In genomic region chr6:114683741-114684140, GRCm38 (mm10) we compare ENCODE assay signal across 16 mouse cellular contexts. TPM values are rescaled to one million over a fixed set of nuclear protein-coding genes. Genes with fewer than 3 reads are reported as not detected.
DNase-seq lines count a peak whose midpoint lies in the region; ATAC-seq and TF ChIP-seq lines count a peak whose summit lies in the region.
"Had no signal": no experiment of that assay in that cellular context is flagged by ENCODE, and none has a peak within 500 bp of the region (broad histone marks: within the 10 kb centered on the region; RNA-seq: fewer than 3 reads in every experiment).

No protein-coding gene starts in this region.

- no peaks in the 10 kb centered on the region for H3K79me2 ChIP-seq in heart, adult 2 months (replicated peaks; ENCODE audit: control insufficient read depth, insufficient read depth, low read length)
- no peaks in the 10 kb centered on the region for H3K79me2 ChIP-seq in CH12.LX (replicated peaks; ENCODE audit: control insufficient read depth, extremely low read depth, insufficient read depth, poor library complexity, severe bottlenecking)

- H3K4me3 ChIP-seq in heart, adult 2 months: no peak overlapping the region
- no peak overlapping the region for H3K4me3 ChIP-seq in liver, postnatal 0 days (ENCODE audit: low read depth, low read length)
- H3K4me3 ChIP-seq in liver, embryonic 12.5 days: no peak overlapping the region
- no peak overlapping the region for H3K4me3 ChIP-seq in CH12.LX (replicated peaks in 1 of 3; ENCODE audit: low read depth in 2 of 3, low read length in 2 of 3, poor library complexity in 1 of 3)
- H3K4me3 ChIP-seq: heart, embryonic 15.5 days; hindbrain, embryonic 15.5 days had no signal

- no peaks in the 10 kb centered on the region for H3K9me3 ChIP-seq in liver, postnatal 0 days (ENCODE audit: low read length)
- H3K9me3 ChIP-seq in liver, embryonic 12.5 days (replicated peaks): no peaks in the 10 kb centered on the region
- H3K9me3 ChIP-seq in CH12.LX (replicated peaks; ENCODE audit: low read length): no peaks in the 10 kb centered on the region
- H3K9me3 ChIP-seq: heart, embryonic 15.5 days; hindbrain, embryonic 15.5 days had no signal

- H3K4me2 ChIP-seq in liver, postnatal 0 days (ENCODE audit: low read depth, low read length): no peak overlapping the region
- no peak overlapping the region for H3K4me2 ChIP-seq in liver, embryonic 12.5 days
- no peak overlapping the region for H3K4me2 ChIP-seq in CH12.LX (ENCODE audit: insufficient read depth, low read depth, poor library complexity, severe bottlenecking)
- H3K4me2 ChIP-seq: heart, embryonic 15.5 days; hindbrain, embryonic 15.5 days; midbrain, embryonic 11.5 days had no signal

- no peak overlapping the region for H3K27ac ChIP-seq in heart, adult 2 months
- H3K27ac ChIP-seq in liver, postnatal 0 days (ENCODE audit: low read depth): no peak overlapping the region
- H3K27ac ChIP-seq in liver, embryonic 12.5 days: no peak overlapping the region
- no peak overlapping the region for H3K27ac ChIP-seq in CH12.LX (ENCODE audit: insufficient read depth, low read depth)
- H3K27ac ChIP-seq: heart, embryonic 15.5 days; hindbrain, embryonic 15.5 days had no signal

- no peaks in the 10 kb centered on the region for H3K4me1 ChIP-seq in heart, adult 2 months (ENCODE audit: control insufficient read depth, insufficient read depth, low read length)
- no peaks in the 10 kb centered on the region; the same call in 1 of the 2 replicates for H3K4me1 ChIP-seq in liver, postnatal 0 days (ENCODE audit: insufficient read depth)
- no peaks in the 10 kb centered on the region for H3K4me1 ChIP-seq in liver, embryonic 12.5 days
- no peaks in the 10 kb centered on the region for H3K4me1 ChIP-seq in CH12.LX (ENCODE audit: control insufficient read depth in 1 of 2, insufficient read depth in 2 of 2)
- H3K4me1 ChIP-seq: hindbrain, embryonic 15.5 days had no signal

- no peak for TF ChIP-seq EP300 in heart, adult 2 months (IDR thresholded peaks at IDR 0.05; ENCODE audit: insufficient read depth, low read depth, low read length)
- no peak for TF ChIP-seq EP300 in liver, postnatal 0 days (IDR thresholded peaks at IDR 0.05; ENCODE audit: low read depth)
- TF ChIP-seq EP300 in CH12.LX (IDR thresholded peaks at IDR 0.05; ENCODE audit: low read length): no peak

- peak; percentile 37 for TF ChIP-seq RAD21 in CH12.LX (IDR thresholded peaks at IDR 0.05; ENCODE audit: low read depth, low read length)

- 90% methylated on average over 1 of the region's 1 CpGs for WGBS in heart, adult 2 months
- 90% methylated on average over 1 of the region's 1 CpGs for WGBS in liver, postnatal 0 days (ENCODE audit: insufficient replicate concordance)
- 42% methylated on average over 1 of the region's 1 CpGs for WGBS in liver, embryonic 12.5 days (ENCODE audit: insufficient replicate concordance)

- DNase-seq in heart, adult 2 months: no peak
- no peak for DNase-seq in heart, adult 18-20 months
- DNase-seq in liver, postnatal 0 days: no peak
- no peak for DNase-seq in CH12.LX (ENCODE audit: extremely low read depth)
- no peak for DNase-seq in thymus, postnatal 25 days
- DNase-seq: cerebellum, adult 11-12 months; kidney, postnatal 10 days; lung, adult 18-20 months; thymus, postnatal 4 days had no signal

- H3K9ac ChIP-seq in heart, adult 2 months (ENCODE audit: low read depth, low read length): no peak overlapping the region
- H3K9ac ChIP-seq in liver, postnatal 0 days (replicated peaks): no peak overlapping the region
- no peak overlapping the region for H3K9ac ChIP-seq in liver, embryonic 12.5 days
- no peak overlapping the region for H3K9ac ChIP-seq in CH12.LX (ENCODE audit: insufficient read depth, low read depth)
- H3K9ac ChIP-seq: heart, embryonic 15.5 days; hindbrain, embryonic 15.5 days had no signal

- H3K27me3 ChIP-seq in heart, adult 2 months (ENCODE audit: control insufficient read depth, insufficient read depth, low read length): no peaks in the 10 kb centered on the region
- no peaks in the 10 kb centered on the region for H3K27me3 ChIP-seq in liver, postnatal 0 days (ENCODE audit: insufficient read depth, low read length)
- H3K27me3 ChIP-seq in liver, embryonic 12.5 days (replicated peaks): no peaks in the 10 kb centered on the region
- no peaks in the 10 kb centered on the region for H3K27me3 ChIP-seq in CH12.LX (replicated peaks)
- H3K27me3 ChIP-seq: heart, embryonic 15.5 days; hindbrain, embryonic 15.5 days had no signal

- in situ Hi-C loops in CH12.LX (cut with MboI; ENCODE audit: low pct_ligation_motif_present, low pct_unique_long_range_greater_than_20kb, low sequenced_read_pairs): loop anchor here (25.0 kb wide), 2 partner anchors 221 to 346 kb away; no protein-coding TSS in a partner anchor

- intact Hi-C loops in heart, adult 2 months (cut with DNase I): no loop called here

- no peak for TF ChIP-seq POLR2A in heart, adult 2 months (IDR thresholded peaks at IDR 0.05; ENCODE audit: insufficient read depth, low read depth, low read length)
- no peak for TF ChIP-seq POLR2A in CH12.LX (IDR thresholded peaks at IDR 0.05; ENCODE audit: low read depth, low read length)

- dilution Hi-C loops in CH12.LX (cut with MboI; ENCODE audit: extremely low pct_ligation_motif_present, extremely low pct_unique_long_range_greater_than_20kb, low sequenced_read_pairs): no loop called here

- ATAC-seq in liver, postnatal 0 days: no peak
- no peak for ATAC-seq in liver, embryonic 12.5 days
- peak; percentile 63 for ATAC-seq in megakaryocyte progenitor cell, adult 5-6 weeks (replicated peaks; ENCODE audit: poor library complexity)
- no peak for ATAC-seq in inflammation-experienced regulatory T-cells, adult 6 months
- ATAC-seq: forebrain, embryonic 16.5 days had no signal

- peak; percentile 45 for TF ChIP-seq CTCF in heart, adult 2 months (IDR thresholded peaks at IDR 0.05)
- TF ChIP-seq CTCF in liver, postnatal 0 days (IDR thresholded peaks at IDR 0.05; ENCODE audit: low read depth): peak; percentile 37
- peak in 1 of 2 experiments; percentile 39; a peak in 2 of 4 replicates for TF ChIP-seq CTCF in CH12.LX (conservative IDR thresholded peaks at IDR 0.05 in 1 of 2, IDR thresholded peaks at IDR 0.05 in 1 of 2; ENCODE audit: low read depth in 2 of 2, low read length in 2 of 2)

- no peaks in the 10 kb centered on the region for H3K36me3 ChIP-seq in heart, adult 2 months (ENCODE audit: control insufficient read depth, insufficient read depth, low read length)
- peaks cover 23% of the 10 kb centered on the region for H3K36me3 ChIP-seq in liver, postnatal 0 days (replicated peaks; ENCODE audit: insufficient read depth, low read length)
- peaks cover 33% of the 10 kb centered on the region for H3K36me3 ChIP-seq in liver, embryonic 12.5 days
- peaks cover 41 to 77% of the 10 kb centered on the region in 2 experiments for H3K36me3 ChIP-seq in CH12.LX (replicated peaks in 1 of 2; ENCODE audit: control insufficient read depth in 1 of 2, insufficient read depth in 1 of 2, low read length in 1 of 2)
- H3K36me3 ChIP-seq: hindbrain, embryonic 15.5 days had no signal

TF ChIP-seq in CH12.LX, 34 proteins besides CTCF, POLR2A, EP300 and RAD21:
- no peak for TF ChIP-seq E2F4 (IDR thresholded peaks at IDR 0.05; ENCODE audit: insufficient replicate concordance, low read depth, low read length)
- peak; percentile 52; the same call in 1 of the 2 replicates for TF ChIP-seq ZNF384 (IDR thresholded peaks at IDR 0.05; ENCODE audit: low read depth, low read length)
- TF ChIP-seq MAX (IDR thresholded peaks at IDR 0.05; ENCODE audit: low read length): no peak

RNA-seq across cellular contexts. Expression of gene Atg7, which starts 40.8 kb away (rescaled TPM):
- total RNA-seq in heart, adult 2 months (2021): 10 to 100 TPM in 1 of 2 experiments, 1 to 10 TPM in 1; 9.9 to 10.7 TPM
- 11.1 and 14.6 TPM in 2 replicates for polyA plus RNA-seq in heart, adult 2 months (2012; rRNA removed)
- 10 to 100 TPM; 11.0 to 13.2 TPM for total RNA-seq in heart, adult 18-20 months (2021)
- polyA plus RNA-seq in liver, postnatal 0 days (2015; fragmentation: Nextera tagmentation; extraction: Ambion mirVana): 9.6 and 10.9 TPM in 2 replicates
- 15.0 and 15.7 TPM in 2 replicates for polyA plus RNA-seq in liver, embryonic 12.5 days (2016; fragmentation: Nextera tagmentation; extraction: Ambion mirVana)
- total RNA-seq in CH12.LX (2012; rRNA removed) (12.1 and 15.7 TPM in 2 replicates), CH12.LX (2014; rRNA removed) (11.1 TPM in 2 replicates)
- 11.7 and 14.8 TPM in 2 replicates for polyA plus RNA-seq in CH12.LX (2012; ENCODE audit: insufficient read length, low read depth)
- 17.5 and 24.5 TPM in 2 replicates for total RNA-seq in megakaryocyte progenitor cell, adult 5-6 weeks (2015)
- 18.1 and 23.3 TPM in 2 replicates for total RNA-seq in megakaryocyte progenitor cell, adult 5-6 weeks (2017)
- 10 to 100 TPM; 29.7 to 39.8 (median 30.4) TPM for polyA plus RNA-seq in inflammation-experienced regulatory T-cells, adult 6 months (2017; shearing (Covaris generic))
